Mouse (Mus musculus) megakaryocyte progenitor cell, adult 5-6 weeks (primary cell): Measurements from ENCODE around the gene Ros1. TPM values are rescaled to one million over a fixed set of nuclear protein-coding genes. Genes with fewer than 3 reads are reported as not detected.

Experiments used
- ATAC-seq: replicated peaks from 2 replicates; pipeline ENCODE4 v1.8.0; 2016; ENCODE audit warnings: mild to moderate bottlenecking, moderate TSS enrichment, inconsistent platforms; ENCODE audit not compliant: poor library complexity
- total RNA-seq, 2 experiments: library from RNA; stranded (forward) in 1 of 2; stranded (reverse) in 1 of 2; fragments of 157-497, 149-512 nt in 1 of 2; fragments of 200-1000 nt in 1 of 2; gene quantifications; 2 replicates each; pipeline versions ENCODE4 v1.2.3 to v1.2.4; 2015 to 2017

Gene Ros1
- total RNA-seq, 2 experiments from 2014 or later, result not detected

GRCm38 (mm10) chr10:52023213-52024052 is 171.6 kb downstream of the Ros1 start:
- ATAC-seq, result no peak

DNA sequence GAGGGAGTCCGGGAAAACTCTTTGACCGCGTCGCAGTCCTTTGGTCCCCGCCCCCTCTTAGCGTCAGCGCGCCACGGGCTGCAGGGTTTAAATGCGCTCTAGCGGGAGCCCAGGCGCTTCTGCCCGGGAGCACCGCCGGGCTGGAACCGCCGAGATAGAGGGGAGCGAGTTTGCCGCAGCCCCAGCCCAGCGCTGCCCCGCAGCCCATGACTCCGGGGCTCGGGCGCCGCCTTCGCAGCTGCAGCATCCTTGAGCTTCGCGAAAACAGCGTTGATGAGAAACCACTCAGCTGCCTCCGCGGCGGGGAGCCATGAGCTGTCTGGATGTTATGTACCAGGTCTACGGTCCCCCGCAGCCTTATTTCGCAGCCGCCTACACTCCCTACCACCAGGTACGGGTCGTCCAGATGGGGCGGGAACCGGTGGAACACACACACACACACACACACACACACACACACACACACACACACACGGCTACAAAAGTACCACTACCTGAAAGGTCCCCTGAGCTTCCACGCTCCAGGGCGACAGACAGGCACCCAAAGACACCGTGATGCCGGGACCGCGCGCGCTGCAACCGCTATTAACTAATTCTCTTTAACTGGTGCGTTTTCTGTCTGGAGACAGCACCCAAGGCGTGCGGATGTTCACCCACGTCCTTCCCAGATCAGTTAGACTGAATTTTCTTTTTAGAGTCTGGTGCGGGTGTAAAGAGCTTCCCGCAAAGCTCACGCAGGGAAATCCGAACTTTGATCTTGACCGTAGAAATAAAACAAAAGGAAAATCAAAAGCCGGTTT is 172.4 kb downstream of the Ros1 start, which contains the start of gene Vgll2:
Vgll2 (plus strand) TSS at position 90 of the 800 bp plus-strand sequence.
- ATAC-seq, result 0 out of 2 replicates have a peak, but pooled peaks have one; percentile 6

- ATAC-seq, result no peak
Observed at GRCm38 (mm10) chr10:52021736-52022394, 173.2 kb downstream of the Ros1 start.

DNA sequence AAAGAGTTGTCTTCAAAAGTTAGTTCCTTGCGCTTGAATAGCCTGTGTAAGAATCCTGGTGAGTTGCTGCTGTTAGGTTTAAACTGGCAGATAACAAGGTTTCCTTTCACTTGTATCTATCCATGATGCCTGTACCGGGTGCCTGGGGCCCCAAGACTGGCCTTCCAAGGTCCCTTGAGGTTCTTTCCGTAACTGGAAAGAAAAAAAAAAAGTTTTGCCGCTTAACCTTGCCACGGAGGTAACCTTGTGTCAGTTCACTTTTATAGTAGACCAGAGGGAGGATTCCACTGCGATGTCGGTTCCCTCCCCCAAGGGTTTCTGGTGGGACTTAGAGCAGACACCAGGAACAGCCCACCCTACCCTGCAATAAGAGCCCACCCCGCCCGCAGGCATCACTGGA is 173.8 kb downstream of the Ros1 start:
- ATAC-seq, result no peak

GRCm38 (mm10) chr10:52018471-52018870 is 176.6 kb downstream of the Ros1 start:
- ATAC-seq, result no peak

Other genes with a start within 250 kb of the Ros1 start
- not detected in 2 replicates for gene Vgll2, start 172.7 kb downstream of the Ros1 start, total RNA-seq (2015)
- gene Vgll2, start 172.7 kb downstream of the Ros1 start, total RNA-seq (2017), result not detected in 2 replicates
- gene Dcbld1, start 38.4 kb upstream of the Ros1 start, total RNA-seq (2015), result 0.07 and 0.30 TPM in 2 replicates
- gene Dcbld1, start 38.4 kb upstream of the Ros1 start, total RNA-seq (2017), result 0.08 and 0.41 TPM in 2 replicates
- gene Gm26741, start 163.5 kb upstream of the Ros1 start, total RNA-seq (2015), result not detected in 2 replicates
- gene Gm26741, start 163.5 kb upstream of the Ros1 start, total RNA-seq (2017), result not detected in 2 replicates
- 14.5 and 17.4 TPM in 2 replicates for gene Gopc, start 186.9 kb upstream of the Ros1 start, total RNA-seq (2015)
- gene Gopc, start 186.9 kb upstream of the Ros1 start, total RNA-seq (2017), result 16.3 and 17.2 TPM in 2 replicates
- not detected in 2 replicates for gene Nepn, start 193.7 kb upstream of the Ros1 start, total RNA-seq (2015)
- not detected in 2 replicates for gene Nepn, start 193.7 kb upstream of the Ros1 start, total RNA-seq (2017)
- 33.7 and 37.2 TPM in 2 replicates for gene Nus1, start 222.3 kb upstream of the Ros1 start, total RNA-seq (2015)
- gene Nus1, start 222.3 kb upstream of the Ros1 start, total RNA-seq (2017), result 26.8 and 41.1 TPM in 2 replicates